Mouse (Mus musculus) MEL-GATA-1-ER (cell line): Measurements from ENCODE around the gene Ckb.
"Not testable (repeated sequence)": the region's sequence is repeated elsewhere in the genome, so short reads cannot be mapped to it uniquely, and the experiment has no call there.

ENCODE experiments used
- DNase-seq: peaks from one replicate; pipeline ENCODE4 v3.0.0-alpha.2; 2012; ENCODE audit warnings: low read depth; ENCODE audit errors: extremely low read depth

Gene Ckb

GRCm38 (mm10) chr12:111672176-111672575 lies at the start of gene Ckb:
TSS of gene Ckb (minus strand) at chr12:111672338.
- DNase-seq = no peak

GRCm38 (mm10) chr12:111720222-111720621 lies 48.1 kb upstream of the Ckb start:
- DNase-seq = no peak

GRCm38 (mm10) chr12:111718656-111719055 lies 46.5 kb upstream of the Ckb start:
- DNase-seq = no peak

DNA sequence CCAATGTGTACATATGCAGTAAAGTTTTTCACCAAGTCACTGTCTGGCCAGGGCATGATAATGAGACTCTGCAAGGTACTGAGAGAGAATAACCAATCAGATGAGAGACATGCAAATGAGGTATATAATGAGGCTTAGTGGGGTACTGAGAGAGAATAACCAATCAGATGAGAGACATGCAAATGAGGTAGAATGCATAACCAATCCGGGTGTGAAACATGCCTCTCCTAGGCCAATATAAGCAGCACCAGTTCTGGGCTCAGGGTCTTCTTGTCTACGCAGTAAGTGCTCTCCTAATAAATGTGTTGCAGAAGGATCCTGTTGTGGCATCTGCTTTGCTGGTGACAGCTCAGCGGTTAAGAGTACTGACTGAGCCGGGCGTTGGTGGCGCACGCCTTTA lies 44.4 kb upstream of the Ckb start:
- DNase-seq = no peak

- DNase-seq = not testable (repeated sequence)
These were observed 41.7 kb upstream of the Ckb start for GRCm38 (mm10) chr12:111713880-111714279.

- DNase-seq = no peak
These were observed 41.0 kb upstream of the Ckb start, which contains the start of the genes Bag5 and Apopt1 for GRCm38 (mm10) chr12:111713004-111713651. TSS of gene Bag5 (minus strand) at chr12:111713257. TSS of gene Apopt1 (plus strand) at chr12:111713261.

DNA sequence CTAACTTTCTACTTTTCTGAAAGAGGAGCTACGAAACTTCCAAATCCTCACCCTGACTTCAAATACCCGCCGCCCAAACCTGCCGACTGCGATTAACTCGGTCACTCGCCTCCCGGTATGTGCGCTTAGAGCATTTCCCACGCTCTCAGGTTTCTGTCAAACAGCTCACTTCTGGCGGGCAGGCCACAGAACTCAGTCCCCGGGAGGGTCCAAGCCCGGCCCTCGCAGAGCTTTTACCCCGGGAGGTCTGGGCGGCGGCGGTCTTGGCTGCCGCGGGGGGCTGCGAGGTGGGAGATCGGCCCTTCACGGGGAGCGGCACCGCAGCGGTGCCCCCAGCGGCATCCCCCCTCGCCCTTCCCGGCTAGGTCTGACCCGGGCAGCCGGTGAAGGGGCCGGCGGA lies 40.3 kb upstream of the Ckb start:
- no peak for DNase-seq

DNA sequence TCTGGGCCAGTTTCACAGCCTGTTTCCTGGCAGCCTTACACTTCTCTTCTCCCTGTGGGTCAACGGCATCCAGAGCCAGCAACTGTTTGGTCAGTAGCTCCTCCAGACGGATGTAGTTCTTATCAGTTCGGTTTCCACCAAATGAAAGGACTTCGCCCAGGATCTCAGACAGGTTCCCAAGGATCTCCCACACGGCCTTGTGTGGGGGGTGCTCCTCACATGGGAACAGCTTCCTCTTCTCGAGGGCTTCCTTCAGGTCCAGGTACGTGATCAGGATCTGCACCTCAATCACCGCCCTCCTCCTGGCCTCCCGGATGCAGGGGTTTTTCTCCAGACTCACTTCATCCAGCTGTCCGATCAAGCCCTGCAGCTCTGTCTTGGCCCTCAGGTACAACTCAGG lies 38.0 kb upstream of the Ckb start:
- no peak for DNase-seq

GRCm38 (mm10) chr12:111708181-111708580 lies 36.0 kb upstream of the Ckb start:
- no peak for DNase-seq

- DNase-seq = no peak
These were observed 33.2 kb upstream of the Ckb start for GRCm38 (mm10) chr12:111705186-111705973.

- no peak for DNase-seq
These were observed 32.5 kb upstream of the Ckb start for GRCm38 (mm10) chr12:111704609-111705008.

DNA sequence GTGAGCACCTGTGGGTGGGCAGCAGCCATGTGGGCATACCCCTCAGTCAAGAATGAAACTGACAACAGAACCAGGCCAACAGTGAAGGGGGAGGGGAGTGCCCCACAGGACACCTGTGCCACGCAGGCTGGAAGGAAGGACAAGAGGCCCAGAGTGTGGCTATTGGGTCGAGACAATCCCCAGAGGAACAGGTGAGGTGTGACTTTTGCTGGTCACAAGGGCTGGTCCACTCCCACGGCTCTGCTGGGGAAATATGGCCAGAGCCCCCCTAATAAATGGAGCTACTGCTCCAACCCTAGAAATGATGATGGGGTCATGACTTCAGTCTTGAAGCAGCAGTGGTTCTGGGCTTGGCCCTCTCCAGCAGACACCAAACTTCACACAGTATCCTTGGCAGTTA lies 31.2 kb upstream of the Ckb start:
- DNase-seq = no peak

GRCm38 (mm10) chr12:111700920-111701458 lies 28.9 kb upstream of the Ckb start:
- no peak for DNase-seq

DNA sequence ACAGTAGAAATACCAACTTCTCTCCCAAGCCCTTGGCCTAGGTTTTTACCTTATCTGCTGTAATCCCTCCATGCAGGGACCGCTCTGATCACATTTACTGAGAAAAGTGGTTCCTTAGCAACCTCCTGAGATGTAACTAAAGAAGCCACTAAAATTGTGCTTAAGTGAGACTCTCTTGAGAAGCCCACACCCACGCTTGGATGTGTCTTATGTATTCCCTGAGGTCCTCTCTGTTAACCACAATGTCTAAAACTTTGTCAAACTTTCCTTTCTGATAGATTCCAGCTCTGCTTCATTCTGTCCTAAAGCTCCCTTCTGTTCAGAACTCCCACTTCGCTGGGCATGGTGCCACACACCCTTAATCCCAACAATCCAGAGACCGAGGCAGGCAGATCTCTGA lies 27.4 kb upstream of the Ckb start:
- no peak for DNase-seq

- DNase-seq = no peak
These were observed 26.3 kb upstream of the Ckb start for GRCm38 (mm10) chr12:111698346-111698913.

- DNase-seq = no peak
These were observed 25.6 kb upstream of the Ckb start for GRCm38 (mm10) chr12:111697708-111698107.

DNA sequence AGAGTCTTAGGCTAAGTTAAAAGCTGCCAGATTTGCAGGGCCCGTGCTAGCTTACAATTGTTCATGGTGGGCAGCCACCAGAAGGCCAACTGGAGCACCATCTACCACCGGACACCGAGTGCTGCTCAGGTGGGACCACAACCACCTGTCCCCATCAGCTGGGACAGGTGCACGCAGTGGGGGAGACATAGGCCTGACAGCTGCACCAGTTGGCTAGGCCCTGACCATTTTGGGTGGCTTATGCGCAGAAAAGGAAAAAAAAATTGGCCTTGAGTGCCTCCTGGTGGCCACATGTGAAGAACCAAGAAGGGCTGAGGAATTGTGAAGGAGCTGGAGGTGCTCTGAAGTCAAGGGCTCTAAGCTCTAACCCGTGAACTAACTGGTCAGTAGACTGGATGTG lies 24.1 kb upstream of the Ckb start:
- DNase-seq = no peak

GRCm38 (mm10) chr12:111694880-111695804 lies 23.0 kb upstream of the Ckb start:
- DNase-seq = no peak

DNA sequence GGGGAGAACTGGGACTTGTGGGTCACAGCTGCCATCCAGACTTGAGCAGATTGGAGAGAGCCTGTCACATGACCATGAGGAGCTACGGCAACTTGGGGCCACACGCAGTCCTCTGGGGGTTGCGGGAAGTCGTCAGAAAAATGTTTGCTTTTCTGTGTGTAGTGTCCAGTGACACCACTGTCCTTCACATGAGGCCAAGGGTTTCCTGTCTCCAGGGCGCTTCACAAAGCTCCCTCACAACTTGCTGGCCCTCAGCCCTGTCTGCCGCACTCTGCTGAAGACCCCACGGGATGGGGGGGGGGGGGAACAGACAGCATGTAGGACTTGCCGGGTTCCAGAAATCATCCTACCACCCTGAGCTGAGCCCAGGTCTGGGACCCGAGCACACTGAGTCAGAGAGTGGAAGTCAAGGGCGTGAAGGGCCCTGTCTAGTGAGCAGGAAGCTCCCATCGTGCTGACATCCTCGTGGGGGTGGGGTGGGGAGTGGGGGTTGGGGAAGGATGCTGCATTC lies 22.2 kb upstream of the Ckb start:
- no peak for DNase-seq

DNA sequence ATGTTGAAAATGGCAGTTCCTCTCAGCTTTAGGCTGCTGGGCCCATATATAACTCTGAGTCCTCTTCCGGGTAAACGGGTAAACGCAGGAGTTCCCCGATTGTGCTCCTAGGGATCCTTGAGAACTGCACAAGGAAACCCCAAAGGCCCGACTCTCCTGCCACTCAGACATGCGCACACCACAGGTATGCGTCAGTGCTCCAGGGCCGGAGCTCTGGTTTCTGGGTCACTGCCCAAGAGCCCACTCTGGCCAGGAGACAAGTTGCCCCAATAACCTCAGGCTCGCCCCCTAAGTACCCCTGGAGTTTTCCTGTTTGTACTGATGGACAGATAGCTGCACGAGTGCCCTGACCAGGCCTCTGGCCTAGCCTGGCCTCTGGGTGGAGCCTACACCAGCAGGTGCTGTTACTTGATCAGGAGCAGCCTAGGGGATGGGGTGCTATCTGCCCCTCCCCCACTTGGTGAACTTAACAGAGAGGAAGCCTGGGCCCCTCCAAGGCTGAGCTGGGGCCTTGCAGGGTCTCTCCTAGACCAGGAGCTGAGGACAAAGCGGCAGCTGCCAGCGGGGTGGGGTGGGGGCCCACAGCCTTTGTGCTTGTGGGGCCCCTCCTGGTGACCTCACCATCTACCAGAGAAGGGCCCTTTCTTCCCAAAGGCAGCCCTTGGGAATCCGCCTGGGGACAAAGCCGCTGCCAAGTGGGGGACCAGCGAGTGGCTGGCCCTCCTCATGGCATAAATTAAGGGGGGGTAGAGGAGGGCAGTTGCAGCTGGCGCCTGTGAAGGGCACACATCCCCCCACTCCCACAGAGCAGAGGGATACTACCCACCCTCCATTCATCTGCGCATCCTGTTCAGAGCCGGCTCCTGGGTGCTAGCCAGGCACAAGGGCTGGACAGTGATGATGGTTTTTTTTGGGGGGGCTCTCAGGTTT lies 21.5 kb upstream of the Ckb start:
- no peak for DNase-seq
